Mouse (Mus musculus) frontal cortex, postnatal 25 days (tissue): Measurements from ENCODE around the gene Snx11.
"Not testable (repeated sequence)": the region's sequence is repeated elsewhere in the genome, so short reads cannot be mapped to it uniquely, and the experiment has no call there.

Experiments
- DNase-seq, 2 experiments: peaks; one replicate each; pipeline ENCODE4 v3.0.0; 2022; ENCODE audit warnings: low spot score in 2 of 2

Snx11 gene

DNA sequence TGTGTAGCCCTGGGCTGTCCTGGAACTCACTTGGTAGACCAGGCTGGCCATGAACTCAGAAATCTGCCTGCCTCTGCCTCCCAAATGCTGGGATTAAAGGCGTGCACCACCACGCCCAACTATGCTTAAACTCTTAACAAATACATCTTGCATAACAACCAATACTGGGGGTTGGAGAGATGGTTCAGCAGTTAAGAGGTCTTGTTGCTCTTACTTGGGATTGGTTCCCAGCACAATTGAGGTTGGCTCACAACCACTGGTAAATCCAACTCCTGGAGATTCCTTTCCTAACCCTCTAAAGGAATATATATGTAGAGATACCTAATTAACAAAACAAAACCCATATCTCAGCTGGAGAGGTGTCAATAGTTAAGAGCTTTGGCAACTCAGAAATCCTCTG, 18.7 kb upstream of the Snx11 start:
- DNase-seq: no peak

- DNase-seq: no peak
These were observed 18.1 kb upstream of the Snx11 start for GRCm38 (mm10) chr11:96795491-96795890.

DNA sequence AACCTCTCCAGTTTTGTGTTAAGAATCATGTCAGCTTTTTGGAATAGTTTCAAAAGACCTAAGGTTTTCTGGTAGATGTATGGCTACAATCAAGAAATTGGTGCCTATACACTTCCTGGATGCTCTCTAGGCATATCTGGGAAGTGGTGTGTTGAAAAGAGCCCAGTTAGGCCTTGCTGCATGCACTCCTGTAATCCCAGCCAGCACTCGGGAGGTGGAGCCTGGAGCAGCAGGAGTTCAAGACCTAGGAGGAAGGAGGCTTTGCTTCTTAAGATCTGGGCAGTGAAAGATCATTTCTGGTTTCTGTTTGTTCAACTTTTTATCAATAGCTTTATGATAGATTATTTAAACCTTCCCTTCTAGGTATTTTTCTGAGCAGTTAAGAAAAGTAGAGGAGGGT, 13.3 kb upstream of the Snx11 start:
- no peak for DNase-seq

GRCm38 (mm10) chr11:96789990-96790389, 12.6 kb upstream of the Snx11 start:
- no peak for DNase-seq

DNA sequence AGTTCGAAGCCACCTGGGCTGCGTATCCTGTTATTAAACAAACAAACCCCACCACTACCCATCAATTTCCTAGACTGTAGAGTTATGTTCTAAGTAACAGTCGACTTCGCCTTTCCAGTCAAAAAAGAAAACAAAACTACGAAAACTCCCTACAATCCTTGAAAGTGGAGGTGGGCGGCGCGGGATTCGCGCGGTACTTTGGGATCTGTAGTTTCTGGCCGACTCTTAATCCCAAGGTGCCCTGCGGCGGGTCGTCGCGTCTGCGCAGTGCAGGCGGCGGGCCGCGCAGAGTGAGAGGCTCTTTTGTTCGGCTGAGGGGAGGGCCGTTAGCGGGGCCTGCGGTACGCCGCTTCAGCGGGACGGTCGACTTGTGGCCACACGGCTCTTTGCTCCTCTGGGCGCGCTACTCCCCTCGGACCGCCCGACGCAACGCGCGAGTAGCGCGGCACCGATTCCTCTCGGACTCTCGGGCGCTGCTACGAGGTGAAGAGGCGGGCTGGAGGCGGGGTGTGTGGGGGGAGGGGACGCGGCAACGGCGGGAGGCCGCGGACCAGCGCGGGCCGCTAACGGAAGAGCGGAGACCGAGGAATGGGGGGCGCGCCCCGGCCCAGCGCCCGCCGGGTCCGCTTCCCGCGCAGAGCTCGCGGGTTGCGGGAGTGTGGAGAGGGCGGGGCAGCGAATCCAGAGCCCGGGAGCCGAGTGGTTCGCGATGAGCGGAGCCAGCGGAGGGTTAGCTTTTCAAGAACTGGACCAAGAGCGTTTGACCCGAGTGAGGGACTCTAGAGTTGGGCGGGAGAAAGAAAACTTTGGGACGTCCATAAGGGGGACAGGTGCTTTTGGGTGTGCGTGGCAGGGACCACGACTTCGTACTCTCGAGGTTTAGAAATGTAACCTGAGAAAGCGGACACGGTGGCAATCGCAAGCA, 11.8 kb upstream of the Snx11 start, which contains the start of gene Cbx1:
Gene Cbx1 (plus strand): TSS at position 257 of the 925 bp plus-strand sequence.
- peak; percentile 78 to 82 for DNase-seq

GRCm38 (mm10) chr11:96786731-96787450, 9.5 kb upstream of the Snx11 start:
- no peak for DNase-seq

GRCm38 (mm10) chr11:96784847-96785246, 7.5 kb upstream of the Snx11 start:
- DNase-seq: peak; percentile 39 to 48

DNA sequence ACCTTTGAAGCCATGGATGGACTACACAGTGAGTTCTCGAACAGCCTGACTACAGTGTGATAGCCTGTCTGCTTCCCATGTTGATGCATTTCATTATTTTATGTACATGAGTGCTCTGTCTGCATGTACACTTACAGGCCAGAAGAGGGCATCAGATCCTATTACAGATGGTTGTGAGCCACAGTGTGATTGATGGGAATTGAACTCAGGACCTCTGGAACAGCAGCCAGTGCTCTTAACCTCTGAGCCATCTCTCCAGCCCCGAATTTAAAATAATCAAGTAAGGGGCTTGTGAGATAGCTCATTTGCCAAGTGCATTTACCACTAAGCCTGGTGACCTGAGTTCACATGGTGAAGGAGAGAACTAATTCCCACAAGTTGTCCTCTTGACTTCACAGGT, 4.1 kb upstream of the Snx11 start:
- no peak for DNase-seq

- no peak for DNase-seq
These were observed 2.9 kb upstream of the Snx11 start for GRCm38 (mm10) chr11:96780306-96780705.

DNA sequence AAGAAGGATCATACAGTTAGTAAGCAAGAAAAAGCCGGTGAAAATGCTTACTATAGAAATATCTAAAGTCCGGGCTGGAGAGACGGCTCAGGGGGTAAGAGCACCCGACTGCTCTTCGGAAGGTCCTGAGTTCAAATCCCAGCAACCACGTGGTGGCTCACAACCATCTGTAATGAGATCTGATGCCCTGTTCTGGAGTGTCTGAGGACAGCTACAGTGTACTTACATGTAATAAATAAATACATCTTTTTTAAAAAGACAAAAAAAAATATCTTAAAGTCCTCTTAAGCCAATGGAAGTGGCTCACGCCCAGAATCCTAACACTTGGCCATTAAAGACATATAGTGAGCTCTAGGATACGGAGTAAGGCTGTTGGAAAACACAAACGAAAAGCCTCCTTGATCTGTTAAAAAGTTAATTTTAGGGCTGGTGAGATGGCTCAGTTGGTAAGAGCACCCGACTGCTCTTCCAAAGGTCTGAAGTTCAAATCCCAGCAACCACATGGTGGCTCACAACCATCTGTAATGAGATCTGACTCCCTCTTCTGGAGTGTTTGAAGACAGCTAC, 785 bp upstream of the Snx11 start:
- not testable (repeated sequence) for DNase-seq

- DNase-seq: no peak
These were observed 1.3 kb downstream of the Snx11 start for GRCm38 (mm10) chr11:96776068-96776467.

- no peak for DNase-seq
These were observed 1.7 kb downstream of the Snx11 start for GRCm38 (mm10) chr11:96775665-96776064.

- no peak for DNase-seq
These were observed 2.3 kb downstream of the Snx11 start for GRCm38 (mm10) chr11:96775063-96775462.

- no peak for DNase-seq
These were observed 2.8 kb downstream of the Snx11 start for GRCm38 (mm10) chr11:96774536-96774935.

DNA sequence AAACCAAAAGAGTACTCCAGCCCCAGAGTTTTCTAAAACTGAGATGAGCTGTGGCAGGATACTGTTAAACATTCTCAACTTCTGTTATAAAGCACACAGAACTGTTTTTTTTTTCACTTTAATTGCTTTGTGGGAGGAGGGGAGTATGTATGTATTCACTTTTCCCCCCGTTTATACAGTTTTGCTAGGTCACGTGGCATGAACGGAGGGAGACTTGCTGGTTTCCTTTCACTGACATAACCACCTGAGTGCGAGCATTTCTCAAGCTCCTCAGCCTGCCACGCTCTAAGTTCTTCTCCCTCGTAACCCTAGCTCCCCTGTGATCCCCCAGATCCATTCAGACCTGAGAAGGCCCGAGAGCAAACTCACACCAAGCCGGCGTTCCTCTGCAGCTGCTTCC, 4.9 kb downstream of the Snx11 start:
- no peak for DNase-seq

DNA sequence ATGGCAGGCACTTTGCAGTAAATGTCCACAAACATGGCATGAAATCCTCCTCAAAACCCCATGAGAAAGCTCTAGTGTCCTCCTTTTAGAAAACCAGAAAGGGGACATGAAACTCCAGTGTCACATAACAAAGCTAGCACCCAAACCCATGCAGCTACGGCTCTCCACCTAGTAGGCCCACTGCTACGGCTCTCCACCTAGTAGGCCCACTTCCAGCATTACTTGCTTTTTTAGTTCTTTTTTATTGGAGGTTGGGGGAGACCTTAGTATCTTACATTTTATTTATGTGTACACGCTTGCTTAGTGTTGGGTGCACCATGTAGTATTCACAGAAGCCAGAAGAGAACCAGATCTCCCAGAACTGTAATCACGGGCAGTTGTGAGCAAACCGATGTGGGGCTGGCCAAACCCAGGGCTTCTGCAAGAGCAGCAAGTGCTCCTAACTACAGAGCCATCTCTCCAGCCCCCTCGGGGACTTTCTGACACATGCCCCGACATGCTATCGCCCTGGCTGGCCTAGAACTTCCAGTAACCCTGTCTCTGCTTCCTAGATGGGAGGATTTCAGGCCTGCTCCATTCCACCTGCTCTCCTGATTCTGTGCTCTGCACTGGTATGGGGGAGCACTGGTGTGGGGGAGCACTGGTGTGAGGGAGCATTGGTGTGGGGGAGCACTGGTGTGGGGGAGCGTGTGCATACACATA, 5.9 kb downstream of the Snx11 start:
- DNase-seq: no peak

- DNase-seq: no peak
These were observed 9.1 kb downstream of the Snx11 start for GRCm38 (mm10) chr11:96768240-96768639.

- DNase-seq: no peak
These were observed 10.3 kb downstream of the Snx11 start for GRCm38 (mm10) chr11:96767096-96767495.

DNA sequence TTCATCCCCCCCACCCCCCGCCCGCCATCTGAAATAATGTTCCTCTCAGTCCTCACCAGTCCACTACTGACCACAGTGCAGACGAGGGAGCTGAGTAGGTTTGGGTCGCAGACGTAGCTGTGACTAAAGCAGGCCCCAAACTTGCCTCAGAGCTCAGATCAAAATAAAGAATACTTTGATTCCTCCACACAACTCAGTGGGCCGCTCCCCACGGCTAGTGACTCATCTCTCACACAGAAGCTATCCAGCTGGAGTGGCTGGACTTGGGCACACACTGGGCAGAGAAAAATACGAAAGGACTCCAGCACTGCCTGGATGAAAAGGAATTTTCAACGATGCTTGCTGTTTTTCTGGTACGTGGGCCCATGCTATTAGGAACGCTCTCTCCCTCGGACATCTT, 10.8 kb downstream of the Snx11 start:
- DNase-seq: no peak

DNA sequence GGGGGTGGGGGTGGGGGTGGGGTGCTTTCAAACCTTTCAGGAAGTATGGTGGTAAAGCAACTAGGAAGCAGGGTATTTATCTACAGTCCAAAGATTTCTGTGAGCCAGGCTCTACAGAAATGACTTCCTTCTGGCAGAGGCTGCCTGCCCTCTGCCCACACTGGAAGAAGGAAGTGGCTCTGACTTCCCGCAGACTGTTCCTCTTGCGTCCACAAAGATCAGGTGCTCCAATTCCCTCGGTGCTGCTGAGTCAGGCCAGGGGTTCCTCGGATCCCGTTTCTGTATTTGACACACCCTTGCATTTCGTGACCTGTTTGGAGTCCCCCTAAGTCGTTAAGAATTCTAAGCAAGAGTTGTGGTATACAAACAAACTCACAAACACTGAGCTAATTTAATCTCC, 11.7 kb downstream of the Snx11 start:
- no peak for DNase-seq

GRCm38 (mm10) chr11:96764511-96765350, 12.6 kb downstream of the Snx11 start:
- no peak for DNase-seq
